Mouse (Mus musculus): ENCODE measurements around the gene Bmx. TPM values are rescaled to one million over a fixed set of nuclear protein-coding genes. Genes with fewer than 3 reads are reported as not detected.

The Bmx gene
- polyA plus RNA-seq, 1 experiment from 2014 or later, result 4.6 TPM

- no peaks in the 10 kb centered on the region for H3K36me3 ChIP-seq
- no peaks in the 10 kb centered on the region; the same call in 1 of the 2 replicates for H3K27me3 ChIP-seq
- H3K4me3 ChIP-seq, result no peak overlapping the region
- no peaks in the 10 kb centered on the region for H3K9me3 ChIP-seq (replicated peaks)
- WGBS, result 91% methylated on average over 1 of the region's 1 CpGs
- H3K27ac ChIP-seq, result no peak overlapping the region
- H3K4me2 ChIP-seq, result no peak overlapping the region
- no peak overlapping the region for H3K9ac ChIP-seq
- ATAC-seq (replicated peaks; ENCODE audit: insufficient number of reproducible peaks, insufficient read depth, low FRiP score, low read depth), result no peak
- no peaks in the 10 kb centered on the region for H3K4me1 ChIP-seq (replicated peaks)
Measured at GRCm38 (mm10) chrX:164175311-164175710, 82.7 kb downstream of the Bmx start.

DNA sequence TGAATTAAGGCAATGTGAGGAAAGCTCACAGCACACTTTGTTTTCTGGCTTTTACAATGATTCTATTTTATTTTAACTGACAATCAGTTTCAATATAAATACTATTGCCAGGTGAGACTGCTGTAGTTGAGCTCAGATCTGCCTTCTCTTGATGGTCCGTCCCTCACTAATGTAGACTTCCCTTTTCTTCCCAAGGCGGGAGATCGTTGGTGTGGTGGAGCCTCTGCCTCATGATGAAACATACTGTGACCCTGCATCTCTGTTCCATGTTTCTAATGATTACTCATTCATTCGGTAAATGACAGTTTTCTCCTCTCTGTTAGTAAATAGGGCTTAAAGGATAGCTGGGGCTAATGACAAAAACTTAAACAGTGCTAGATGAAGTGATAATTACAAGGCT is 84.1 kb downstream of the Bmx start:
- no peak for ATAC-seq (replicated peaks; ENCODE audit: insufficient number of reproducible peaks, insufficient read depth, low FRiP score, low read depth)
- Histone ChIP-seq H3K36me3 (no peaks in the 10 kb centered on the region), H3K4me3 (no peak overlapping the region), H3K27ac (no peak overlapping the region), H3K9me3 (replicated peaks) (no peaks in the 10 kb centered on the region), H3K27me3 (no peaks in the 10 kb centered on the region), H3K9ac (no peak overlapping the region), H3K4me2 (no peak overlapping the region), H3K4me1 (replicated peaks) (no peaks in the 10 kb centered on the region)
- 75% methylated on average over 4 of the region's 4 CpGs for WGBS

GRCm38 (mm10) chrX:164171034-164171433 is 87.0 kb downstream of the Bmx start:
- Histone ChIP-seq H3K4me3 (no peak overlapping the region), H3K4me1 (replicated peaks) (no peaks in the 10 kb centered on the region), H3K27ac (no peak overlapping the region), H3K27me3 (no peaks in the 10 kb centered on the region), H3K9me3 (replicated peaks) (no peaks in the 10 kb centered on the region), H3K9ac (no peak overlapping the region), H3K36me3 (no peaks in the 10 kb centered on the region), H3K4me2 (no peak overlapping the region)
- 47% methylated on average over 2 of the region's 2 CpGs for WGBS
- no peak for ATAC-seq (replicated peaks; ENCODE audit: insufficient number of reproducible peaks, insufficient read depth, low FRiP score, low read depth)

GRCm38 (mm10) chrX:164164681-164165080 is 93.3 kb downstream of the Bmx start:
- 76% methylated on average over 1 of the region's 1 CpGs for WGBS
- ATAC-seq (replicated peaks; ENCODE audit: insufficient number of reproducible peaks, insufficient read depth, low FRiP score, low read depth), result no peak
- no peaks in the 10 kb centered on the region for H3K4me1 ChIP-seq (replicated peaks)
- no peaks in the 10 kb centered on the region for H3K9me3 ChIP-seq (replicated peaks)
- no peaks in the 10 kb centered on the region for H3K36me3 ChIP-seq
- no peak overlapping the region for H3K9ac ChIP-seq
- H3K4me2 ChIP-seq, result no peak overlapping the region
- H3K4me3 ChIP-seq, result no peak overlapping the region
- H3K27me3 ChIP-seq, result no peaks in the 10 kb centered on the region
- H3K27ac ChIP-seq, result no peak overlapping the region

GRCm38 (mm10) chrX:164154594-164154993 is 103.4 kb downstream of the Bmx start:
- H3K9ac ChIP-seq, result no peak overlapping the region
- H3K4me1 ChIP-seq (replicated peaks), result no peaks in the 10 kb centered on the region
- no peak overlapping the region for H3K4me2 ChIP-seq
- ATAC-seq (replicated peaks; ENCODE audit: insufficient number of reproducible peaks, insufficient read depth, low FRiP score, low read depth), result no peak
- H3K36me3 ChIP-seq, result no peaks in the 10 kb centered on the region
- WGBS, result 77% methylated on average over 5 of the region's 5 CpGs
- H3K27me3 ChIP-seq, result no peaks in the 10 kb centered on the region
- H3K9me3 ChIP-seq (replicated peaks), result no peaks in the 10 kb centered on the region
- no peak overlapping the region for H3K4me3 ChIP-seq
- H3K27ac ChIP-seq, result no peak overlapping the region

GRCm38 (mm10) chrX:164153606-164154005 is 104.4 kb downstream of the Bmx start:
- ATAC-seq (replicated peaks; ENCODE audit: insufficient number of reproducible peaks, insufficient read depth, low FRiP score, low read depth), result no peak
- H3K9ac ChIP-seq, result no peak overlapping the region
- H3K4me2 ChIP-seq, result no peak overlapping the region
- no peaks in the 10 kb centered on the region for H3K9me3 ChIP-seq (replicated peaks)
- H3K36me3 ChIP-seq, result no peaks in the 10 kb centered on the region
- H3K27ac ChIP-seq, result no peak overlapping the region
- H3K4me1 ChIP-seq (replicated peaks), result no peaks in the 10 kb centered on the region
- no peak overlapping the region for H3K4me3 ChIP-seq
- H3K27me3 ChIP-seq, result no peaks in the 10 kb centered on the region

DNA sequence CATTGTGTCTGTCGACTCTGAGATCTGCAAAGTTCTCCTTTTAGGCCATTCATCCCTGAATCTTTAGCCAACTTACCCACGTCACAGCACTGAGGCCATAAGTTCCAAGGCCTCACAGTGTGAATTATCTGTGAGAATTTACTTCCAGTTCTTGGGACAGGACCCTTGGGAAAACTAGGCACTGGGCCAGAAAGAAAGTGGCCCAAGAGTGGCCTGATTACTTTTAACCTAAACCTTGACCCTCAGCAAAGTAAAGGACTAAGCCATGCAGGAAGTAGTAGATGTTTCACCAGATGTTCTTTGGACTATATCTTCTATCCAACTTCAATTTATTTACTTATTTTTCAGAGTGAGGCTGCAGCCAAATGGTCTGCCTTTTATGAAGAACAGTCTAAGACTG is 105.3 kb downstream of the Bmx start:
- Histone ChIP-seq H3K4me1 (replicated peaks) (no peaks in the 10 kb centered on the region), H3K27ac (no peak overlapping the region)

DNA sequence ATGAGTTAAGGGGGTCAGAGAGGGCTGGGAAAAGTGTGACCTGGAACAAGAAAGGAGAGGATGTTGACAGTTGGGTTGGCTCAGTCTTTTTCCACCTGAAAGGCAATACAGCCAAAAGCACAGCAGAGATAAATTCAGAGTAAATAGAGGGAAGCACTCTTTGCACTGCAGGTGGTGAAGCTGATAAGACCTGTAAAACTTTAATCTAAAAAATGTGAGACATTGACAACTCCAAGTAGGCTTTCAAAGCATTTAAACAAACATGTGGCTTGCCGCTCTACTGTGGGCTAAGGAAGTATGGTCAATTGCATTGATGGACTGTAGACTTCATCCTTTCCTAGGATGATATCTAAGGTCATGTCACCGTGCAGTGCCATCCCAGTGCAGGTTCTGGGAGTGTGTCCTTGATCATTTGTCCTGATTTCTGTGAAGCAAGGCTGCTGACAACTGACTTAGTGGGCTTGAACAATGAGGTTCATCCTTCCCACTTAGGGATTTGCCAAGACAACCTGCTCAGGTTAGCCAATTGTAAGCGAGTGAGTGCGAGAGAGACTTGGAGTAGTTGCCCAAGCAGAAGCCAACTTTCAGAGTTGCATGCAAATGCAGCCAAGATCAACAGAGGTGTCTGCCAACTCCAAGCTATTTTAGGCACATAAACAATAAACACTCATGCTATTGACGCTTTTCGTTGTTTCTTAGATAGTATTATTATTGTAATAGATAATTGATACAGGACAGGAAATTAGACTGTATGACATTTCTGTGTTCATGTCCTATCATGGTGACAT is 112.3 kb downstream of the Bmx start:
- 49% methylated on average over 6 of the region's 6 CpGs for WGBS
- no peak for ATAC-seq (replicated peaks; ENCODE audit: insufficient number of reproducible peaks, insufficient read depth, low FRiP score, low read depth)

More for the DNA sequence above, 105.3 kb downstream of the Bmx start:
- Histone ChIP-seq H3K36me3 (no peaks in the 10 kb centered on the region), H3K4me3 (no peak overlapping the region), H3K9ac (no peak overlapping the region), H3K27me3 (no peaks in the 10 kb centered on the region), H3K4me2 (no peak overlapping the region), H3K9me3 (replicated peaks) (no peaks in the 10 kb centered on the region)
- WGBS, result 68% methylated on average over 2 of the region's 2 CpGs
- ATAC-seq (replicated peaks; ENCODE audit: insufficient number of reproducible peaks, insufficient read depth, low FRiP score, low read depth), result no peak

More for the DNA sequence above, 112.3 kb downstream of the Bmx start:
- Histone ChIP-seq H3K9ac (no peak overlapping the region), H3K4me2 (no peak overlapping the region), H3K27ac (no peak overlapping the region), H3K4me1 (replicated peaks) (no peaks in the 10 kb centered on the region), H3K4me3 (no peak overlapping the region), H3K9me3 (replicated peaks) (no peaks in the 10 kb centered on the region), H3K36me3 (no peaks in the 10 kb centered on the region), H3K27me3 (no peaks in the 10 kb centered on the region)

Other genes starting within 250 kb of the Bmx start
- 0.37 and 0.38 TPM in 2 replicates for gene Car5b, start 230.2 kb downstream of the Bmx start, polyA plus RNA-seq (2015; fragmentation: Nextera tagmentation; extraction: Ambion mirVana)
- 17.8 TPM in 2 replicates for gene Siah1b, start 181.7 kb downstream of the Bmx start, polyA plus RNA-seq (2015; fragmentation: Nextera tagmentation; extraction: Ambion mirVana)
- gene Cltrn, start 169.4 kb downstream of the Bmx start, polyA plus RNA-seq (2015; fragmentation: Nextera tagmentation; extraction: Ambion mirVana), result not detected in 2 replicates
- gene Ace2, start 118.9 kb downstream of the Bmx start, polyA plus RNA-seq (2015; fragmentation: Nextera tagmentation; extraction: Ambion mirVana), result 1.1 and 2.5 TPM in 2 replicates
- gene Pir, start 11.2 kb upstream of the Bmx start, polyA plus RNA-seq (2015; fragmentation: Nextera tagmentation; extraction: Ambion mirVana), result 6.2 and 8.9 TPM in 2 replicates
- 4.7 and 6.1 TPM in 2 replicates for gene Vegfd, start 115.2 kb upstream of the Bmx start, polyA plus RNA-seq (2015; fragmentation: Nextera tagmentation; extraction: Ambion mirVana)
- gene Piga, start 161.6 kb upstream of the Bmx start, polyA plus RNA-seq (2015; fragmentation: Nextera tagmentation; extraction: Ambion mirVana), result 7.2 and 9.6 TPM in 2 replicates
- 48.1 and 63.3 TPM in 2 replicates for gene Asb11, start 178.8 kb upstream of the Bmx start, polyA plus RNA-seq (2015; fragmentation: Nextera tagmentation; extraction: Ambion mirVana)
- not detected in 2 replicates for gene Asb9, start 248.1 kb upstream of the Bmx start, polyA plus RNA-seq (2015; fragmentation: Nextera tagmentation; extraction: Ambion mirVana)

Data from heart, embryonic 15.5 days (tissue).